Mouse (Mus musculus) forebrain, postnatal 0 days (tissue): ENCODE data around the gene Klhl32. TPM values are rescaled to one million over a fixed set of nuclear protein-coding genes. Genes with fewer than 3 reads are reported as not detected.
A peak's percentile ranks its signal among the peaks of the same experiment; 100 is the strongest.

Experiments used
- ATAC-seq: fragments of 200-750 bp; cut with Nextera tagmentation; 2 replicates; pipeline ENCODE4 v1.8.0; 2017; ENCODE audit warnings: mild to moderate bottlenecking, moderate library complexity
- DNase-seq: peaks from one replicate; pipeline ENCODE4 v3.0.0-alpha.2; 2015
- H3K27ac ChIP-seq: fragments of 300-500 bp; sonication (generic); 2 replicates; pipeline ENCODE4 v1.5.1; 2014; ENCODE audit warnings: low read depth, mild to moderate bottlenecking, antibody characterized with exemption, low read length, moderate library complexity, mixed read lengths
- H3K27me3 ChIP-seq: fragments of 300-500 bp; sonication (generic); 2 replicates; pipeline ENCODE4 v1.6.1; 2014; ENCODE audit warnings: mild to moderate bottlenecking, low read length, mixed read lengths; ENCODE audit not compliant: insufficient read depth
- H3K36me3 ChIP-seq: fragments of 300-500 bp; sonication (generic); 2 replicates; pipeline ENCODE4 v1.6.1; 2014; ENCODE audit warnings: mild to moderate bottlenecking, moderate library complexity; ENCODE audit not compliant: insufficient read depth
- H3K4me1 ChIP-seq: fragments of 300-500 bp; sonication (generic); 2 replicates; pipeline ENCODE4 v1.6.1; 2014; ENCODE audit warnings: antibody characterized with exemption; ENCODE audit not compliant: insufficient read depth
- H3K4me2 ChIP-seq: fragments of 300-500 bp; sonication (generic); 2 replicates; pipeline ENCODE4 v1.6.1; 2014; ENCODE audit warnings: low read depth, mild to moderate bottlenecking, moderate library complexity
- H3K4me3 ChIP-seq: fragments of 300-500 bp; sonication (generic); 2 replicates; pipeline ENCODE4 v1.5.1; 2014; ENCODE audit warnings: low read depth, low read length, mixed read lengths
- H3K9ac ChIP-seq: fragments of 300-500 bp; sonication (generic); 2 replicates; pipeline ENCODE4 v1.6.1; 2014; ENCODE audit warnings: mild to moderate bottlenecking
- H3K9me3 ChIP-seq: fragments of 300-500 bp; sonication (generic); 2 replicates; pipeline ENCODE4 v1.6.1; 2016; ENCODE audit warnings: low read length
- CTCF ChIP-seq: sonication (generic); IDR thresholded peaks from 2 replicates; pipeline ENCODE4 v1.5.1; 2016; ENCODE audit warnings: antibody characterized with exemption, control low read depth, low read depth
- WGBS: fragments of 180-500 bp; shearing (Covaris S2); extraction: QIAGEN DNeasy Blood & Tissue Kit; methylation state at CpG from one replicate; pipeline ENCODE4 v1.1.7; 2014; 5-methylcytosine and 5-hydroxymethylcytosine counted together
- polyA plus RNA-seq: library from polyadenylated mRNA; unstranded; fragments of >200 nt; fragmentation: Nextera tagmentation; extraction: Ambion mirVana; gene quantifications from 2 replicates; pipeline ENCODE4 v1.2.1, GENCODE M21; 2015
- total RNA-seq: library from RNA; depleted of rRNA; stranded (reverse); fragments of >200 nt; gene quantifications from 2 replicates; pipeline ENCODE4 v1.2.3, GENCODE M21; 2014

Gene Klhl32
- total and polyA plus RNA-seq, 2 experiments from 2014 or later: 18.8 to 29.6 TPM

DNA sequence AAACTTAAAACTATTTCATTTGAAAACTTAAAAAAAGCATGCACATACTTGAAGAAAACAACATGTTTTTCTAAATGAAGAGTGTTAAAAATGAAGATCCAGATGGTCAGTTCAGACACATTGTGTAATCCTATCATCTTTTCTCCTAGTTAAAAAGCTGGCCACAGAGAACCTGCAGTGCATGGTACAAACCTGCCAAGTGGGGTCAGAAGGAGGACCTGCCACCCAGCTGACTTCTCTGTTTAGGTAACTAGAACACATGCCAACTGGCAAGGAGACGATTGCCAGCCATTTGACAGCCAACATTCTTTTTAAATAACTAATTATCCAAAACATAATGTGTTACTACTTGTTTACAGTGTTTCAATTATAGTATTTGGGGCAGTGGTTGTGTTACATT is 252.3 kb downstream of the Klhl32 start:
- Histone ChIP-seq H3K4me2 (no peak overlapping the region), H3K4me3 (no peak overlapping the region), H3K4me1 (no peaks in the 10 kb centered on the region), H3K27me3 (no peaks in the 10 kb centered on the region), H3K9ac (no peak overlapping the region), H3K36me3 (no peaks in the 10 kb centered on the region), H3K27ac (no peak overlapping the region), H3K9me3 (no peaks in the 10 kb centered on the region)
- DNase-seq: no peak
- no peak for ATAC-seq
- TF ChIP-seq CTCF: no peak
- 44% methylated on average over 1 of the region's 1 CpGs for WGBS

DNA sequence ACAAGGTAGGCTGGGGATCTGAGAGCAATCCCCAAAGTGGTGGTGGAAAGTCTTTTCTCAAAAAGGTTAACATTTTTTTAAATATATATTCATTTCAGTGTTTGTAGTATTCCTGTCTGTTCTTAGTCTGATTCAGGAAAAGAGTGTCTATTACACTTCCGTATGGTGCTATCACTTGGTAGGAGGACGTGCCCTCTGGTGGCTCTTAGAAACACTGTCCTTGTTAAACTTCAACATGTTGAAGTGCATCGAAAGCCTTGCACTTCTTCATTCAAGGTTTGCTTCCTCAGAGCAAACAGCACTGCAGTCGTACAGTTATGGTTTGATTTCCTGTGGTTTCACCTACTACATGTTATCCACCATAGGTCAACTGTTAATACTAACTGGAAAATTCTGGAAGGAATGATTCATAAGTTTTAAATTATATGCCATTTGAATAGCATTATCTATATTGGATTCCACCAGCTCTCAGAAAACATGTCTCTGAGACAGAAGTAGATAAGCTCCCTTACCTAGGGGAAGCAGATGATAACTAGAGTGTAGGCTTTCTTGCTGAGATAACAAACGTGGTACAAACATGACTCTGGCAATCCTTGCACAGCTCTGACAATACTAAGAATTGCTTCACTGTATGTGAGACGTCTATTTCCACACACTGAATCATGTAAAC is 253.8 kb downstream of the Klhl32 start:
- Histone ChIP-seq H3K27me3 (no peaks in the 10 kb centered on the region), H3K4me3 (no peak overlapping the region), H3K4me2 (no peak overlapping the region), H3K9ac (no peak overlapping the region), H3K4me1 (no peaks in the 10 kb centered on the region), H3K9me3 (no peaks in the 10 kb centered on the region), H3K36me3 (no peaks in the 10 kb centered on the region), H3K27ac (no peak overlapping the region)
- ATAC-seq: no peak
- DNase-seq: no peak
- 0 out of 2 replicates have a peak, but pooled peaks have one; percentile 7 for TF ChIP-seq CTCF
- 91% methylated on average over 6 of the region's 6 CpGs for WGBS

DNA sequence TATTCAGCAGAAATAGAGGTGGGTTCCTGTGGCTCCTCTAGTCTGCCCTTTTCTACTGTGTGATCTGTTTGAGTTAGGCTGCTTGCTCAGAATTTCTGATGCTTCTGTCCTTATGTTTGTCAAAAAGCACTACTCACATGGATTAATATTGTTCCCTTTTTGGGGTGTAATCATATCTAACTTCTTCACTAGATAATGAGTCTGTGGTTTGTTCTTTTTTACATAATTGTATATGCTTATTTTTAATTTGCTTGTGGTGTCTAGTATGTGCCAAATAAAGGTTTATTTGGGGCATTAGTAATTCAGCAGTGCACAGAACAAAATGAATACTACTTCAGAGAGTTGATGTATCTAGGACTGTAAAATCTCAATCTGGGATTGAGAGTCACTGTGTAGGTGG is 256.1 kb downstream of the Klhl32 start:
- Histone ChIP-seq H3K4me3 (no peak overlapping the region), H3K4me1 (no peaks in the 10 kb centered on the region), H3K9ac (no peak overlapping the region), H3K4me2 (no peak overlapping the region), H3K27ac (no peak overlapping the region), H3K36me3 (no peaks in the 10 kb centered on the region), H3K9me3 (no peaks in the 10 kb centered on the region), H3K27me3 (no peaks in the 10 kb centered on the region)
- TF ChIP-seq CTCF: no peak
- no peak for ATAC-seq
- no peak for DNase-seq

DNA sequence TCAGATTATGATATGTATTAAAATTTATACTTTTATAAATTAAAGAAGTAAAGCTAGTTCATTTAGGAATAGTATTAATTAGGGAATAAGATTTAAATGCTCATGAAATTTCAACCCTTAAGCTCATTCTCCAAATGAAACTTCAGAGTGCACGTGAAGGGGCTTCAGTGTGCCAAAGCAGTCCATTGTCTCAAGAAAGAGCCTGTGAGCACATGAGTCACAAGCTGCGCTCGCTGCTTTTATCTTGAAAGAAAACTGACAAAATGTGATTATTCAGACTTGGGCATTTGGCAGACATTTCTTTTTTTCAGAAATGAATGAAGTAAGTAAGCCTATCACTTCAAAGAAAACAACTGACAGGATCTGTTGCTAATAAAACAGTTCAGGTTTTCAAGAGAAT is 266.9 kb downstream of the Klhl32 start:
- Histone ChIP-seq H3K27ac (no peak overlapping the region), H3K9me3 (no peaks in the 10 kb centered on the region), H3K9ac (no peak overlapping the region), H3K4me1 (no peaks in the 10 kb centered on the region), H3K4me3 (no peak overlapping the region), H3K4me2 (no peak overlapping the region), H3K36me3 (no peaks in the 10 kb centered on the region), H3K27me3 (no peaks in the 10 kb centered on the region)
- no peak for TF ChIP-seq CTCF
- peak; percentile 47; the same call in 1 of the 2 replicates for ATAC-seq
- WGBS: 19% methylated on average over 3 of the region's 3 CpGs
- peak; percentile 43 for DNase-seq

DNA sequence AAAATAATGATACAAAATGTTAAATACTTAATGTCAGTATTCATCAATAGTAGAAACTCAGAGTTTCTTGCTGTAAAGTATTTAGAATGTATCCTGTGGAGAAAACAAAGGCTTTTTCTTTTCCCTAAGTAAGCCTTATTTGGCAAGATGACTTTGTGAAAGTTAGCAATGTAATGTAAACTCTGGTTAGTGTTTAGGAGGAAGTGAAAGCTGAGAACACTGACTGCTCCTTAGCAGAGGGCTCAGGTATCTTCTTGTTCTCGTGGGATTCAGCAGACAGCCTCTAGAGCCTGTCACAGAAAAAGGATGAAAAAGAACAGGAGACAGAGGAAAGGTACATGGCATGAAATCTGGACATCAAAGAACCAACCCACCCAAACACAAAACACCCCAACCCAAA is 268.6 kb downstream of the Klhl32 start:
- TF ChIP-seq CTCF: no peak
- Histone ChIP-seq H3K9me3 (no peaks in the 10 kb centered on the region), H3K27me3 (no peaks in the 10 kb centered on the region), H3K9ac (no peak overlapping the region), H3K27ac (no peak overlapping the region), H3K4me2 (no peak overlapping the region), H3K36me3 (no peaks in the 10 kb centered on the region), H3K4me3 (no peak overlapping the region), H3K4me1 (no peaks in the 10 kb centered on the region)
- no peak for ATAC-seq
- no peak for DNase-seq
- WGBS: 86% methylated on average over 1 of the region's 1 CpGs

DNA sequence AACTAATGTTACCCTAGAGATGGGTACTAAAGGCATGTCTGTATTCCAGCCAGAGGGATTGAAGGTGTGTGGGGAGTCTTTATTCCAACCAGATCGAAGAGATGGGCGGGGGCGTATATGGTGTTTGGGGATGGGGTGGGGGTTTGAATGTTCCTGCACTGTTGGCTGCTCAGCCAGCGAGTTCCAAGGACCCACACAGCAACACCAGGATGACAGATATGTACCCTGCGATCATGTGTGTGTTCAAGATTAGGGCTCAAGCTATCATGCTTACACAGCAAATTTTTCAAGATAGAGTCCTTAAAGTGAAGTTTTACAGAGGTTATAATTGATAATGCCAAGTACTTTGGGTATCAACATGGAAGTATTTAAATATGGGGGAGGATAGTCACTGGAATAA is 273.3 kb downstream of the Klhl32 start:
- Histone ChIP-seq H3K27me3 (no peaks in the 10 kb centered on the region), H3K9ac (no peak overlapping the region), H3K4me1 (no peaks in the 10 kb centered on the region), H3K4me3 (no peak overlapping the region), H3K36me3 (no peaks in the 10 kb centered on the region), H3K9me3 (no peaks in the 10 kb centered on the region), H3K27ac (no peak overlapping the region), H3K4me2 (no peak overlapping the region)
- ATAC-seq (no peak), DNase-seq (no peak)
- no peak for TF ChIP-seq CTCF
- 98% methylated on average over 5 of the region's 5 CpGs for WGBS

DNA sequence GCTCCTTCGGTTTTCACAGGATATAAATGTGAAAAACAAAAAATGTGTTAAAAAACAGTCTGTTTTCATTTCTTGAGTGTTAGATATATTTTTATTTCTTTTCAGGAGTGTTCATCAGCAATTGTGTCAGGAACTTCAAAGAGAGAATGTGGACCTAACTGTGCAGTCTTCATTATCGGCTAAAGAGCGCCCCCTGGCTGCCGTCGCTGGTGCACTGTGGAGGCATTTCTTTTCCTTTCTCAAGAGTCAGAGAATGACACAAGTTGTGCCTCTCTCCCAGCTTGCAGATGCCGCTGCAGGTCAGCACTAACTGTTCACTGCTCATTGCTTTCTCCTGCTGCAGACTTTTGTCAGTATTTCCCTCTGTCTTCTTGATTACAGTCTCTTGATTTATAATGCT is 276.6 kb downstream of the Klhl32 start:
- WGBS: 11% methylated on average over 6 of the region's 6 CpGs

More for the DNA sequence above, 276.6 kb downstream of the Klhl32 start:
- H3K4me3 ChIP-seq: no peak overlapping the region
- TF ChIP-seq CTCF: peak; percentile 94
- no peak overlapping the region for H3K4me2 ChIP-seq
- H3K36me3 ChIP-seq: no peaks in the 10 kb centered on the region
- ATAC-seq (peak; percentile 90), DNase-seq (peak; percentile 90)
- H3K9me3 ChIP-seq: no peaks in the 10 kb centered on the region
- no peaks in the 10 kb centered on the region for H3K4me1 ChIP-seq
- H3K27me3 ChIP-seq: no peaks in the 10 kb centered on the region
- no peak overlapping the region for H3K27ac ChIP-seq
- H3K9ac ChIP-seq: no peak overlapping the region
